Mouse (Mus musculus) CH12.LX (cell line): ENCODE measurements around the gene Traf5. TPM values are rescaled to one million over a fixed set of nuclear protein-coding genes. Genes with fewer than 3 reads are reported as not detected.
A peak's percentile ranks its signal among the peaks of the same experiment; 100 is the strongest.

Experiments
- DNase-seq: peaks from one replicate; pipeline ENCODE4 v3.0.0-alpha.2; 2013; ENCODE audit errors: extremely low read depth
- H3K27ac ChIP-seq: 2 replicates; pipeline ENCODE4 v1.5.1; 2012; ENCODE audit warnings: low read depth, mild to moderate bottlenecking, control low read depth, moderate library complexity; ENCODE audit not compliant: insufficient read depth
- H3K27me3 ChIP-seq: replicated peaks from 2 replicates; pipeline ENCODE3; 2012; ENCODE audit warnings: inconsistent platforms
- H3K36me3 ChIP-seq, 2 experiments: replicated peaks in 1 of 2; 2 replicates each; pipeline versions ENCODE3 to v1.6.1; 2012; ENCODE audit warnings: inconsistent platforms in 1 of 2, low read length in 1 of 2, mild to moderate bottlenecking in 1 of 2, mixed read lengths in 1 of 2, moderate library complexity in 1 of 2; ENCODE audit not compliant: control insufficient read depth in 1 of 2, insufficient read depth in 1 of 2
- H3K4me1 ChIP-seq, 2 experiments: 2 replicates each; pipeline ENCODE4 v1.6.1; 2012; ENCODE audit warnings: inconsistent platforms in 1 of 2, moderate library complexity in 1 of 2; ENCODE audit not compliant: insufficient read depth in 2 of 2, control insufficient read depth in 1 of 2
- H3K4me2 ChIP-seq: 2 replicates; pipeline ENCODE4 v1.6.1; 2012; ENCODE audit warnings: low read depth, mild to moderate bottlenecking, control low read depth; ENCODE audit not compliant: poor library complexity, insufficient read depth, severe bottlenecking
- H3K4me3 ChIP-seq, 3 experiments: fragments of 150-350 bp in 1 of 3; sonication (generic) in 1 of 3; replicated peaks in 1 of 3; 2 replicates each; pipeline versions ENCODE3 to v1.5.1; 2011 to 2012; ENCODE audit warnings: low read depth in 2 of 3, low read length in 2 of 3, mild to moderate bottlenecking in 2 of 3, moderate library complexity in 2 of 3, control low read depth in 1 of 3, improper control_type of control experiment in 1 of 3, inconsistent platforms in 1 of 3, mixed read lengths in 1 of 3; ENCODE audit not compliant: poor library complexity in 1 of 3
- H3K79me2 ChIP-seq: replicated peaks from 2 replicates; pipeline ENCODE4 v1.6.1; 2012; ENCODE audit warnings: mild to moderate bottlenecking, moderate library complexity; ENCODE audit not compliant: control insufficient read depth, poor library complexity, insufficient read depth, severe bottlenecking; ENCODE audit errors: extremely low read depth
- H3K9ac ChIP-seq: 2 replicates; pipeline ENCODE4 v1.6.1; 2012; ENCODE audit warnings: low read depth, mild to moderate bottlenecking, control low read depth, moderate library complexity; ENCODE audit not compliant: insufficient read depth
- H3K9me3 ChIP-seq: replicated peaks from 2 replicates; pipeline ENCODE3; 2012; ENCODE audit warnings: low read length, inconsistent platforms, mixed read lengths
- CHD1 ChIP-seq: IDR thresholded peaks from 2 replicates; pipeline ENCODE4 v1.6.1; 2012; ENCODE audit warnings: low read depth, low read length, improper control_type of control experiment, inconsistent platforms
- E2F4 ChIP-seq: IDR thresholded peaks from 2 replicates; pipeline ENCODE4 v1.6.1; 2011; ENCODE audit warnings: low read depth, low read length, improper control_type of control experiment; ENCODE audit not compliant: insufficient replicate concordance
- EP300 ChIP-seq: IDR thresholded peaks from 2 replicates; pipeline ENCODE4 v1.6.1; 2011; ENCODE audit warnings: low read length, improper control_type of control experiment
- GABPA ChIP-seq: IDR thresholded peaks from 2 replicates; pipeline ENCODE4 v1.6.1; 2012; ENCODE audit warnings: low read depth, low read length, improper control_type of control experiment, inconsistent platforms; ENCODE audit not compliant: insufficient replicate concordance
- HCFC1 ChIP-seq: IDR thresholded peaks from 2 replicates; pipeline ENCODE4 v1.6.1; 2012; ENCODE audit warnings: low read depth, mild to moderate bottlenecking, inconsistent platforms, low read length, improper control_type of control experiment
- IRF4 ChIP-seq: IDR thresholded peaks from 2 replicates; pipeline ENCODE4 v1.6.1; 2014; ENCODE audit warnings: low read depth, mild to moderate bottlenecking, inconsistent platforms, low read length, improper control_type of control experiment
- JUN ChIP-seq: IDR thresholded peaks from 2 replicates; pipeline ENCODE4 v1.6.1; 2011; ENCODE audit warnings: low read depth, mild to moderate bottlenecking, low read length, improper control_type of control experiment, moderate library complexity; ENCODE audit not compliant: insufficient read depth
- JUND ChIP-seq: conservative IDR thresholded peaks from 2 replicates; pipeline ENCODE4 v1.6.1; 2011; ENCODE audit warnings: low read depth, low read length, improper control_type of control experiment
- MAX ChIP-seq: IDR thresholded peaks from 2 replicates; pipeline ENCODE4 v1.6.1; 2011; ENCODE audit warnings: low read length, improper control_type of control experiment
- MEF2A ChIP-seq: IDR thresholded peaks from 2 replicates; pipeline ENCODE4 v1.6.1; 2014; ENCODE audit warnings: low read depth, mild to moderate bottlenecking, inconsistent platforms, low read length, improper control_type of control experiment, borderline replicate concordance
- MYC ChIP-seq: IDR thresholded peaks from 2 replicates; pipeline ENCODE4 v1.6.1; 2011; ENCODE audit warnings: low read depth, mild to moderate bottlenecking, improper control_type of control experiment, low read length
- NELFE ChIP-seq: IDR thresholded peaks from 2 replicates; pipeline ENCODE4 v1.6.1; 2011; ENCODE audit warnings: low read depth, low read length, improper control_type of control experiment
- PAX5 ChIP-seq: IDR thresholded peaks from 2 replicates; pipeline ENCODE4 v1.6.1; 2012; ENCODE audit warnings: low read length, inconsistent platforms, mixed read lengths
- POLR2AphosphoS2 ChIP-seq: IDR thresholded peaks from 2 replicates; pipeline ENCODE4 v1.6.1; 2011; ENCODE audit warnings: low read depth, low read length, improper control_type of control experiment
- SIN3A ChIP-seq: IDR thresholded peaks from 2 replicates; pipeline ENCODE4 v1.6.1; 2012; ENCODE audit warnings: low read length, improper control_type of control experiment, inconsistent platforms
- SMC3 ChIP-seq: IDR thresholded peaks from 2 replicates; pipeline ENCODE4 v1.6.1; 2011; ENCODE audit warnings: low read depth, low read length, improper control_type of control experiment
- TBP ChIP-seq: conservative IDR thresholded peaks from 2 replicates; pipeline ENCODE4 v1.6.1; 2011; ENCODE audit warnings: low read depth, low read length, improper control_type of control experiment
- UBTF ChIP-seq: IDR thresholded peaks from 2 replicates; pipeline ENCODE4 v1.6.1; 2012; ENCODE audit warnings: low read depth, mild to moderate bottlenecking, inconsistent platforms, low read length, improper control_type of control experiment, moderate library complexity
- ZKSCAN1 ChIP-seq: IDR thresholded peaks from 2 replicates; pipeline ENCODE4 v1.6.1; 2012; ENCODE audit warnings: low read depth, inconsistent platforms, low read length, improper control_type of control experiment, borderline replicate concordance
- ZNF384 ChIP-seq: IDR thresholded peaks from 2 replicates; pipeline ENCODE4 v1.6.1; 2012; ENCODE audit warnings: low read depth, low read length, improper control_type of control experiment, inconsistent platforms
- dilution Hi-C: fragments of 300-500 bp; cut with MboI; formaldehyde crosslinking; loops from 2 replicates; pipeline ENCODE4 v1.14.3; 2020; ENCODE audit warnings: low sequenced_read_pairs; ENCODE audit not compliant: extremely low pct_unique_long_range_greater_than_20kb, extremely low pct_ligation_motif_present
- in situ Hi-C: fragments of 300-500 bp; cut with MboI; formaldehyde crosslinking; loops from 3 replicates; pipeline ENCODE4 v1.14.3; 2019; ENCODE audit warnings: low sequenced_read_pairs, low pct_ligation_motif_present, low pct_unique_long_range_greater_than_20kb, mixed read lengths
- polyA plus RNA-seq: library from polyadenylated mRNA; unstranded; fragments of >175 nt; gene quantifications from 2 replicates; pipeline ENCODE4 v1.2.1, GENCODE M21; 2012; ENCODE audit warnings: low read depth; ENCODE audit not compliant: insufficient read length
- total RNA-seq, 2 experiments: library from RNA; depleted of rRNA; stranded (reverse); fragments of 300-350 nt in 1 of 2; fragments of >200 nt in 1 of 2; gene quantifications; 2 replicates each; pipeline ENCODE4 v1.2.3; 2012 to 2014

The Traf5 gene
- total and polyA plus RNA-seq, 3 experiments = 21.3 to 38.7 (median 32.3) TPM

- peak; percentile 56 for TF ChIP-seq SMC3
- no peak; the same call in 1 of the 2 replicates for TF ChIP-seq MEF2A
- no peak for TF ChIP-seq CHD1
Measured at GRCm38 (mm10) chr1:192107352-192107751, 15.0 kb upstream of the Traf5 start (continued).

DNA sequence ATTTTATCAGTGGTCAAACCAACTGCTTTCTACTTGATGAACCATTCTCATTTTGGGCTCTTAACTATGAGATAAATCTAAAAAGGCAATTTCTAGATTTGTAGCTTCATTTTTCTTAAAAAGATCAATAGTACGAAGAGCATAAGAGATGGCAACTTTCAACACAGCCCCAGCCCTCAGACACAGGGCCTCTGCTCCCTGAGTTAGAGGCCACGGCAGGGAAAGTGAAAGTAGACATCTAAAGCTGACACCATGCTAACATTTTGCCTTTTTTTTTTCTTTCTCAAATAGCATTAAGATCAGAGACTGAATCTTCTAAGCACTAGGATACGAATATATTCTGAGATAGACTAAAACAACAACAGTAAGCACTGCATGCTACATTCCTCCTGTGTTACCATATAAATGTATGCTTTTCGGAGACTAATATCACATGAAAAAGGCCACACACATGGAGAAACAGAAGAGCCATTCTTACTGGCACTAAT is 13.6 kb upstream of the Traf5 start:
- Histone ChIP-seq H3K4me2 (peak overlapping the region; percentile 75), H3K9me3 (no peaks in the 10 kb centered on the region), H3K4me3 (no peak overlapping the region), H3K27me3 (no peaks in the 10 kb centered on the region), H3K79me2 (no peaks in the 10 kb centered on the region), H3K9ac (no peak overlapping the region; the same call in 1 of the 2 replicates), H3K4me1 (peaks cover 5 to 18% of the 10 kb centered on the region in 2 experiments), H3K36me3 (peaks cover 3 to 27% of the 10 kb centered on the region in 2 experiments), H3K27ac (no peak overlapping the region)
- in situ Hi-C loops = no loop called here
- TF ChIP-seq MAX (no peak), ZNF384 (peak; percentile 64)
- no peak for DNase-seq
- dilution Hi-C loops = no loop called here

- Histone ChIP-seq H3K36me3 (peaks cover 5 to 24% of the 10 kb centered on the region in 2 experiments), H3K79me2 (no peaks in the 10 kb centered on the region), H3K27me3 (no peaks in the 10 kb centered on the region), H3K4me1 (peaks cover 5 to 18% of the 10 kb centered on the region in 2 experiments), H3K4me2 (no peak overlapping the region), H3K9me3 (no peaks in the 10 kb centered on the region), H3K4me3 (no peak overlapping the region), H3K27ac (no peak overlapping the region), H3K9ac (no peak overlapping the region)
- no peak for DNase-seq
- TF ChIP-seq TBP (no peak), MYC (no peak), GABPA (no peak), ZKSCAN1 (no peak), JUN (no peak), POLR2AphosphoS2 (no peak), EP300 (no peak), IRF4 (no peak), E2F4 (no peak), PAX5 (no peak), UBTF (no peak), NELFE (no peak), ZNF384 (no peak), SIN3A (no peak), HCFC1 (no peak), JUND (no peak)
- in situ Hi-C loops = no loop called here
- dilution Hi-C loops = no loop called here
Measured at GRCm38 (mm10) chr1:192104021-192104420, 11.7 kb upstream of the Traf5 start.
